Mouse (Mus musculus) stomach, postnatal 0 days (tissue): ENCODE measurements around the gene Lta.

ENCODE experiments used
- CTCF ChIP-seq: IDR thresholded peaks from 2 replicates; pipeline ENCODE4 v1.5.1; 2016; ENCODE audit warnings: antibody characterized with exemption, low read depth, mild to moderate bottlenecking, moderate library complexity
- EP300 ChIP-seq: optimal IDR thresholded peaks from 2 replicates; pipeline ENCODE3; 2016; ENCODE audit warnings: antibody characterized with exemption

DNA sequence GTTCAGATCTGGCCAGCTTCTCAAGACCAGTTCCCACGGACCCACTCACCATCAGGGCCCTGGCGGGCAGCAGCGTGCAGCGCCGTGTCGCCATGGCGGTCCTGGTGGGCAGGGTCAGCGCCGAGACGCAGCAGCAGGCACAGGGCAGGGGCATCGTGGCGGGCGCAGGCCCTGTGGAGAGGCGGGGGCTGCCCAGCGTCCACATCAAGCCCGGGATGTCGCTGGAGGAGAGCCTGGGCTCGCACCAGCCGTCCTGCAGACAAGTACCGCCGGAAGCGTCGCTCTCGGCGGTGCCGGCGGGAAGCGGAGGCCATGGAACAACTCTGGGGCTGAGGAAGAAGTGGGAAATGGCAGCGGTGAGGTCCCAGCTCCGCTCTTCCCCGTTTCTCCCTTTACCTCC is 29.8 kb upstream of the Lta start:
- peak; percentile 30; the same call in 1 of the 2 replicates for TF ChIP-seq CTCF
- no peak for TF ChIP-seq EP300
